Mouse (Mus musculus) neural tube, embryonic 11.5 days (tissue): Measurements from ENCODE around the gene Sco1. TPM values are rescaled to one million over a fixed set of nuclear protein-coding genes. Genes with fewer than 3 reads are reported as not detected.

Experiments
- ATAC-seq: fragments of 200-750 bp; cut with Nextera tagmentation; 2 replicates; pipeline ENCODE4 v1.8.0; 2017; ENCODE audit warnings: moderate number of reproducible peaks, mild to moderate bottlenecking, moderate TSS enrichment, moderate library complexity; ENCODE audit not compliant: insufficient read depth, low FRiP score, low TSS enrichment
- DNase-seq: peaks from one replicate; pipeline ENCODE4 v3.0.0-alpha.2; 2015; ENCODE audit warnings: low spot score
- H3K27ac ChIP-seq: fragments of 300-500 bp; sonication (generic); 2 replicates; pipeline ENCODE4 v1.5.1; 2014; ENCODE audit warnings: low read depth, mild to moderate bottlenecking, low read length
- H3K27me3 ChIP-seq: fragments of 300-500 bp; sonication (generic); 2 replicates; pipeline ENCODE4 v1.6.1; 2014; ENCODE audit warnings: mild to moderate bottlenecking, low read length, mixed read lengths; ENCODE audit not compliant: control insufficient read depth, insufficient read depth
- H3K36me3 ChIP-seq: fragments of 300-500 bp; sonication (generic); 2 replicates; pipeline ENCODE4 v1.6.1; 2014; ENCODE audit warnings: mild to moderate bottlenecking, low read length, moderate library complexity, mixed read lengths; ENCODE audit not compliant: control insufficient read depth, insufficient read depth
- H3K4me1 ChIP-seq: fragments of 300-500 bp; sonication (generic); 2 replicates; pipeline ENCODE4 v1.6.1; 2014; ENCODE audit warnings: low read length, mixed read lengths; ENCODE audit not compliant: control insufficient read depth, insufficient read depth
- H3K4me2 ChIP-seq: fragments of 300-500 bp; sonication (generic); 2 replicates; pipeline ENCODE4 v1.6.1; 2014; ENCODE audit warnings: low read depth, mild to moderate bottlenecking, moderate library complexity
- H3K4me3 ChIP-seq: fragments of 300-500 bp; sonication (generic); 2 replicates; pipeline ENCODE4 v1.5.1; 2014; ENCODE audit warnings: low read depth, low read length
- H3K9ac ChIP-seq: fragments of 300-500 bp; sonication (generic); 2 replicates; pipeline ENCODE4 v1.6.1; 2014; ENCODE audit warnings: mild to moderate bottlenecking, low read length
- H3K9me3 ChIP-seq: fragments of 300-500 bp; sonication (generic); 2 replicates; pipeline ENCODE4 v1.6.1; 2016; ENCODE audit warnings: low read length; ENCODE audit not compliant: control insufficient read depth
- whole genome bisulfite sequencing: fragments of 180-500 bp; shearing (Covaris S2); extraction: QIAGEN DNeasy Blood & Tissue Kit; methylation state at CpG from one replicate; pipeline ENCODE4 v1.1.7; 2014; 5-methylcytosine and 5-hydroxymethylcytosine counted together
- microRNA-seq: library from miRNA; unstranded; fragments of <30 nt; microRNA quantifications from one replicate; pipeline ENCODE4, GENCODE M21; 2016
- polyA plus RNA-seq: library from polyadenylated mRNA; unstranded; fragments of >200 nt; fragmentation: Nextera tagmentation; extraction: Ambion mirVana; gene quantifications from 2 replicates; pipeline ENCODE4 v1.2.1, GENCODE M21; 2014

Sco1 gene
- polyA plus RNA-seq, 1 experiment from 2014 or later = 18.6 TPM

GRCm38 (mm10) chr11:67110168-67110948 is 57.9 kb downstream of the Sco1 start:
- Histone ChIP-seq H3K4me1 (no peaks in the 10 kb centered on the region), H3K9ac (no peak overlapping the region), H3K4me2 (no peak overlapping the region), H3K36me3 (no peaks in the 10 kb centered on the region), H3K27me3 (no peaks in the 10 kb centered on the region), H3K9me3 (no peaks in the 10 kb centered on the region), H3K27ac (no peak overlapping the region), H3K4me3 (no peak overlapping the region)
- WGBS = 29% methylated on average over 5 of the region's 5 CpGs
- ATAC-seq (no peak), DNase-seq (peak; percentile 74)

GRCm38 (mm10) chr11:67112019-67112850 is 59.8 kb downstream of the Sco1 start:
- ATAC-seq = peak; percentile 48; the same call in 1 of the 2 replicates
- WGBS = 34% methylated on average over 11 of the region's 11 CpGs
- no peak overlapping the region for H3K4me3 ChIP-seq
- no peaks in the 10 kb centered on the region for H3K36me3 ChIP-seq
- no peak overlapping the region for H3K9ac ChIP-seq
- DNase-seq = peak; percentile 83
- H3K4me1 ChIP-seq = no peaks in the 10 kb centered on the region
- no peaks in the 10 kb centered on the region for H3K9me3 ChIP-seq
- H3K27me3 ChIP-seq = no peaks in the 10 kb centered on the region
- H3K4me2 ChIP-seq = no peak overlapping the region
- no peak overlapping the region for H3K27ac ChIP-seq

- no peaks in the 10 kb centered on the region for H3K27me3 ChIP-seq
- H3K9me3 ChIP-seq = no peaks in the 10 kb centered on the region
- ATAC-seq = peak; percentile 31; the same call in 1 of the 2 replicates
- 40% methylated on average over 11 of the region's 11 CpGs for WGBS
- H3K9ac ChIP-seq = no peak overlapping the region
- no peak overlapping the region for H3K4me2 ChIP-seq
- H3K4me3 ChIP-seq = no peak overlapping the region
- H3K27ac ChIP-seq = no peak overlapping the region
- no peaks in the 10 kb centered on the region for H3K4me1 ChIP-seq
- H3K36me3 ChIP-seq = no peaks in the 10 kb centered on the region
- DNase-seq = peak; percentile 83
These were observed 60.4 kb downstream of the Sco1 start for GRCm38 (mm10) chr11:67112851-67113202.

DNA sequence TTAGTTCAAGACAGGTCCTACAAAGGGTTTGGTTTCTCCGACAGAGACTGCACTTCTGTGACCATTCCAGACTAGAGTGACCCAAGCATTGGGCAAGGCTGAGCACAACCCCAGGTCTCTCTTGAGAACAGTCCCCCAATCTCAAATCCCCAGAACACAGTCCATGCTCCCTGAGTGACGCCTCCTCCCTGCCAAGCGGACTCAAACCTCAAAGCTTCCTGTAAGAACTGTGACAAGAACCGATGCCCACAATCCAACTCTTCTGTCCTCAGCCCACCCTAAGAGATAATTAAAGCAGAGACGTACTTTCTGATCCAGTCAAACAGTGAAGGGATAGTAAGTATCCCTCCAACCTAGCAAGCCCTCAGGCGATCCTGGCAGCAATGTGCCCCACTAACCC is 60.9 kb downstream of the Sco1 start:
- Histone ChIP-seq H3K4me2 (no peak overlapping the region), H3K4me3 (no peak overlapping the region), H3K4me1 (no peaks in the 10 kb centered on the region), H3K9ac (no peak overlapping the region), H3K27me3 (no peaks in the 10 kb centered on the region), H3K27ac (no peak overlapping the region), H3K36me3 (no peaks in the 10 kb centered on the region), H3K9me3 (no peaks in the 10 kb centered on the region)
- ATAC-seq (no peak), DNase-seq (no peak)
- 91% methylated on average over 6 of the region's 6 CpGs for WGBS

- Histone ChIP-seq H3K9ac (no peak overlapping the region), H3K4me3 (no peak overlapping the region), H3K36me3 (no peaks in the 10 kb centered on the region), H3K4me1 (no peaks in the 10 kb centered on the region), H3K27ac (no peak overlapping the region), H3K4me2 (no peak overlapping the region), H3K27me3 (no peaks in the 10 kb centered on the region), H3K9me3 (no peaks in the 10 kb centered on the region)
- WGBS = 93% methylated on average over 5 of the region's 5 CpGs
- ATAC-seq (no peak), DNase-seq (no peak)
These were observed 61.8 kb downstream of the Sco1 start for GRCm38 (mm10) chr11:67114261-67114660.

- H3K4me2 ChIP-seq = no peak overlapping the region
- 0 out of 2 replicates have a peak, but pooled peaks cover 3% of the 10 kb centered on the region for H3K4me1 ChIP-seq
- no peaks in the 10 kb centered on the region for H3K9me3 ChIP-seq
- no peak overlapping the region for H3K9ac ChIP-seq
- 92% methylated on average over 12 of the region's 12 CpGs for WGBS
- no peak overlapping the region for H3K27ac ChIP-seq
- no peaks in the 10 kb centered on the region for H3K36me3 ChIP-seq
- no peak for ATAC-seq
- no peak for DNase-seq
- no peaks in the 10 kb centered on the region for H3K27me3 ChIP-seq
- no peak overlapping the region for H3K4me3 ChIP-seq
These were observed 62.4 kb downstream of the Sco1 start for GRCm38 (mm10) chr11:67114901-67115300.

Small RNA genes lying within 50 kb of the gene (microRNA-seq; reads per million reads assigned to microRNA genes)
- not detected for gene Mir6923

Other genes with a start within 250 kb of the Sco1 start
- 2.6 and 3.0 TPM in 2 replicates for gene Pirt, start 140.7 kb upstream of the Sco1 start, polyA plus RNA-seq
- gene Tmem238l, start 96.0 kb upstream of the Sco1 start, polyA plus RNA-seq = not detected in 2 replicates
- gene Tmem220, start 27.5 kb upstream of the Sco1 start, polyA plus RNA-seq = 0.69 and 1.1 TPM in 2 replicates
- gene Adprm, start 76 bp upstream of the Sco1 start, polyA plus RNA-seq = 37.4 and 40.6 TPM in 2 replicates
- 29.9 and 32.0 TPM in 2 replicates for gene Myh3, start 25.6 kb downstream of the Sco1 start, polyA plus RNA-seq
- 0.04 TPM in 1 of 2 replicates, not detected in the other for gene Myh2, start 118.4 kb downstream of the Sco1 start, polyA plus RNA-seq
- 0.07 and 0.08 TPM in 2 replicates for gene Myh1, start 147.4 kb downstream of the Sco1 start, polyA plus RNA-seq
- 0.16 and 0.20 TPM in 2 replicates for gene Myh4, start 185.4 kb downstream of the Sco1 start, polyA plus RNA-seq
- 2.4 and 2.8 TPM in 2 replicates for gene Myh8, start 224.5 kb downstream of the Sco1 start, polyA plus RNA-seq